Mouse (Mus musculus) MEL (cell line): ENCODE measurements around the gene Rab11fip4. TPM values are rescaled to one million over a fixed set of nuclear protein-coding genes. Genes with fewer than 3 reads are reported as not detected.

Source experiments
- DNase-seq: peaks from one replicate; pipeline ENCODE4 v3.0.0; 2011; ENCODE audit warnings: low read depth, low spot score
- H3K27ac ChIP-seq: 2 replicates; pipeline ENCODE4 v1.5.1; 2012; ENCODE audit warnings: low read depth, mild to moderate bottlenecking, control low read depth, low read length, moderate library complexity; ENCODE audit not compliant: control insufficient read depth
- H3K27me3 ChIP-seq, 2 experiments: fragments of 150-350 bp in 1 of 2; sonication (generic) in 1 of 2; 2 replicates each; pipeline ENCODE4 v1.6.1; 2012; ENCODE audit warnings: low read length in 2 of 2, mild to moderate bottlenecking in 2 of 2, improper control_type of control experiment in 1 of 2, moderate library complexity in 1 of 2; ENCODE audit not compliant: insufficient read depth in 2 of 2, control insufficient read depth in 1 of 2
- H3K36me3 ChIP-seq, 2 experiments: 2 replicates each; pipeline ENCODE4 v1.6.1; 2012 to 2014; ENCODE audit warnings: low read length in 2 of 2, improper control_type of control experiment in 1 of 2, inconsistent platforms in 1 of 2, mild to moderate bottlenecking in 1 of 2; ENCODE audit not compliant: insufficient read depth in 2 of 2, control insufficient read depth in 1 of 2
- H3K4me1 ChIP-seq, 2 experiments: fragments of 150-350 bp in 1 of 2; sonication (generic) in 1 of 2; 2 replicates each; pipeline ENCODE4 v1.6.1; 2012; ENCODE audit warnings: low read length in 2 of 2, improper control_type of control experiment in 1 of 2, mild to moderate bottlenecking in 1 of 2; ENCODE audit not compliant: insufficient read depth in 2 of 2, control insufficient read depth in 1 of 2
- H3K4me3 ChIP-seq, 2 experiments: fragments of 150-350 bp in 1 of 2; sonication (generic) in 1 of 2; 2 replicates each; pipeline ENCODE4 v1.5.1; 2012; ENCODE audit warnings: low read depth in 2 of 2, low read length in 2 of 2, mild to moderate bottlenecking in 2 of 2, moderate library complexity in 2 of 2, control low read depth in 1 of 2, improper control_type of control experiment in 1 of 2; ENCODE audit not compliant: control insufficient read depth in 1 of 2, insufficient read depth in 1 of 2
- H3K79me2 ChIP-seq: 2 replicates; pipeline ENCODE4 v1.6.1; 2012; ENCODE audit warnings: mild to moderate bottlenecking, low read length, moderate library complexity; ENCODE audit not compliant: control insufficient read depth, poor library complexity, insufficient read depth
- H3K9ac ChIP-seq: 2 replicates; pipeline ENCODE4 v1.6.1; 2012; ENCODE audit warnings: low read depth, mild to moderate bottlenecking, control low read depth, low read length, moderate library complexity; ENCODE audit not compliant: control insufficient read depth, poor library complexity, severe bottlenecking
- H3K9me3 ChIP-seq: fragments of 150-350 bp; sonication (generic); replicated peaks from 2 replicates; pipeline ENCODE4 v1.6.1; 2012; ENCODE audit warnings: mild to moderate bottlenecking, low read length, improper control_type of control experiment, moderate library complexity; ENCODE audit not compliant: insufficient read depth
- BHLHE40 ChIP-seq: IDR thresholded peaks from 2 replicates; pipeline ENCODE4 v1.6.1; 2012; ENCODE audit warnings: low read depth, mild to moderate bottlenecking, inconsistent platforms, low read length, improper control_type of control experiment, borderline replicate concordance
- CHD2 ChIP-seq: IDR thresholded peaks from 2 replicates; pipeline ENCODE4 v1.6.1; 2011; ENCODE audit warnings: low read length, improper control_type of control experiment
- EP300 ChIP-seq, 2 experiments: IDR thresholded peaks; 2 replicates each; pipeline ENCODE4 v1.6.1; 2011; ENCODE audit warnings: improper control_type of control experiment in 2 of 2, low read length in 2 of 2, low read depth in 1 of 2, mild to moderate bottlenecking in 1 of 2
- GATA1 ChIP-seq: IDR thresholded peaks from 2 replicates; pipeline ENCODE4 v1.6.1; 2011; ENCODE audit warnings: low read depth, low read length, improper control_type of control experiment
- HCFC1 ChIP-seq: IDR thresholded peaks from 2 replicates; pipeline ENCODE4 v1.6.1; 2012; ENCODE audit warnings: low read depth, mild to moderate bottlenecking, inconsistent platforms, low read length, improper control_type of control experiment, moderate library complexity
- JUND ChIP-seq: IDR thresholded peaks from 2 replicates; pipeline ENCODE4 v1.6.1; 2011; ENCODE audit warnings: low read depth, mild to moderate bottlenecking, improper control_type of control experiment, low read length
- KAT2A ChIP-seq: conservative IDR thresholded peaks from 2 replicates; pipeline ENCODE4 v1.6.1; 2012; ENCODE audit warnings: low read depth, low read length, improper control_type of control experiment, inconsistent platforms
- MAX ChIP-seq: IDR thresholded peaks from 2 replicates; pipeline ENCODE4 v1.6.1; 2011; ENCODE audit warnings: low read length, improper control_type of control experiment
- MYC ChIP-seq: IDR thresholded peaks from 2 replicates; pipeline ENCODE4 v1.6.1; 2011; ENCODE audit warnings: low read depth, mild to moderate bottlenecking, low read length, improper control_type of control experiment, moderate library complexity
- POLR2AphosphoS2 ChIP-seq: IDR thresholded peaks from 2 replicates; pipeline ENCODE4 v1.6.1; 2011; ENCODE audit warnings: low read length, improper control_type of control experiment
- POLR2AphosphoS5 ChIP-seq: IDR thresholded peaks from 2 replicates; pipeline ENCODE4 v1.6.1; 2012; ENCODE audit warnings: low read depth, borderline replicate concordance, mild to moderate bottlenecking, inconsistent platforms, low read length, moderate library complexity, mixed read lengths
- RCOR1 ChIP-seq: IDR thresholded peaks from 2 replicates; pipeline ENCODE4 v1.6.1; 2012; ENCODE audit warnings: low read depth, mild to moderate bottlenecking, inconsistent platforms, low read length, improper control_type of control experiment
- SIN3A ChIP-seq: IDR thresholded peaks from 2 replicates; pipeline ENCODE4 v1.6.1; 2012; ENCODE audit warnings: low read length, improper control_type of control experiment, inconsistent platforms
- TAL1 ChIP-seq: IDR thresholded peaks from 2 replicates; pipeline ENCODE4 v1.6.1; 2012; ENCODE audit warnings: mild to moderate bottlenecking, inconsistent platforms, low read length, moderate library complexity, mixed read lengths
- TBP ChIP-seq: IDR thresholded peaks from 2 replicates; pipeline ENCODE4 v1.8.0; 2011; ENCODE audit warnings: low read depth, low read length, improper control_type of control experiment
- TCF12 ChIP-seq: IDR thresholded peaks from 2 replicates; pipeline ENCODE4 v1.6.1; 2014; ENCODE audit warnings: low read depth, mild to moderate bottlenecking, inconsistent platforms, low read length, improper control_type of control experiment, moderate library complexity
- UBTF ChIP-seq: IDR thresholded peaks from 2 replicates; pipeline ENCODE4 v1.6.1; 2012; ENCODE audit warnings: low read depth, mild to moderate bottlenecking, inconsistent platforms, low read length, improper control_type of control experiment, moderate library complexity, borderline replicate concordance; ENCODE audit not compliant: insufficient read depth
- USF1 ChIP-seq: IDR thresholded peaks from 2 replicates; pipeline ENCODE4 v1.6.1; 2014; ENCODE audit warnings: low read depth, mild to moderate bottlenecking, inconsistent platforms, low read length, improper control_type of control experiment, moderate library complexity
- USF2 ChIP-seq, 2 experiments: IDR thresholded peaks; 2 replicates each; pipeline ENCODE4 v1.6.1; 2011 to 2012; ENCODE audit warnings: improper control_type of control experiment in 2 of 2, low read length in 2 of 2, borderline replicate concordance in 1 of 2, inconsistent platforms in 1 of 2, low read depth in 1 of 2, mild to moderate bottlenecking in 1 of 2; ENCODE audit not compliant: insufficient read depth in 1 of 2
- ZC3H11A ChIP-seq: IDR thresholded peaks from 2 replicates; pipeline ENCODE4 v1.6.1; 2012; ENCODE audit warnings: low read depth, mild to moderate bottlenecking, inconsistent platforms, low read length, improper control_type of control experiment
- ZKSCAN1 ChIP-seq: IDR thresholded peaks from 2 replicates; pipeline ENCODE4 v1.6.1; 2012; ENCODE audit warnings: low read depth, mild to moderate bottlenecking, inconsistent platforms, low read length, improper control_type of control experiment, moderate library complexity
- ZNF384 ChIP-seq: IDR thresholded peaks from 2 replicates; pipeline ENCODE4 v1.6.1; 2012; ENCODE audit warnings: low read depth, mild to moderate bottlenecking, inconsistent platforms, low read length, improper control_type of control experiment
- polyA plus RNA-seq, 2 experiments: library from polyadenylated mRNA; stranded (reverse) in 1 of 2; unstranded in 1 of 2; fragments of >175 nt in 1 of 2; fragments of >200 nt in 1 of 2; gene quantifications; 2 replicates each; pipeline versions ENCODE4 v1.2.1 to v1.2.4; 2012; ENCODE audit warnings: low replicate concordance in 2 of 2, low read depth in 1 of 2; ENCODE audit not compliant: insufficient read length in 2 of 2, insufficient read depth in 1 of 2, missing spikeins in 1 of 2
- total RNA-seq: library from RNA; depleted of rRNA; stranded (reverse); fragments of 300-350 nt; gene quantifications from 2 replicates; pipeline ENCODE4 v1.2.3, GENCODE M21; 2012

Gene Rab11fip4
- total and polyA plus RNA-seq, 3 experiments: under 0.01 to 0.03 TPM; not detected in 1

DNA sequence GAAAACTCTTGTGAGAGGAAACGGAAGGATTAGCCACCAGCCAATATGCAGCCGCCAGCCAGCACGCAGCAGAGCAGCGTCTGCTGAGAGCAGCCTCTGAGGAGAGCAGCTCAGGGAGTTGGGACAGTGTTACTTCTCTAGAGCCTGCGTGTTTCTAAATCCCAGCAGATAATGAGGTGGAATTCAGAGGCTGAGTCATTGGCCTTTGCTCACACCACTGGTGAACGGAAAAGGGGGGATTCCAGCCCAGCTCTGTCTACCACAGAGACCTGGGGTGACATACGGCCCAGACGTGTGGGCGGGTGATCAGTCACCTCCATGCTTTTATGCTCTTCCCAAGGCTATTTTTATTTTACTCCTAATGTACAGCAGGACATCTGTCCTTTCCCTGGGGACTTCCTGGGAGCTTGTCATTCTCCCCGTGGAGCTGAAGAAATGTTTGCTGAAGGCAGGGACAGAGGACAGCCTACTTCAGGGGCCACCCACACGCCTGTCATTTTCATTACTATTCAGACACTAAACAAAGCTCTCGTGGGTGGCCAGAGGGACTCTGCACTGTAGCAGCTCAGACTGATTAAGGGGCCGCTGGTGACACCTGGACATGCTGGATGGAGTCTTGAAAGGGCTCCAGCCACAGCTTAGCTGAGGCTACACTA, 20.1 kb downstream of the Rab11fip4 start:
- no peak for DNase-seq

DNA sequence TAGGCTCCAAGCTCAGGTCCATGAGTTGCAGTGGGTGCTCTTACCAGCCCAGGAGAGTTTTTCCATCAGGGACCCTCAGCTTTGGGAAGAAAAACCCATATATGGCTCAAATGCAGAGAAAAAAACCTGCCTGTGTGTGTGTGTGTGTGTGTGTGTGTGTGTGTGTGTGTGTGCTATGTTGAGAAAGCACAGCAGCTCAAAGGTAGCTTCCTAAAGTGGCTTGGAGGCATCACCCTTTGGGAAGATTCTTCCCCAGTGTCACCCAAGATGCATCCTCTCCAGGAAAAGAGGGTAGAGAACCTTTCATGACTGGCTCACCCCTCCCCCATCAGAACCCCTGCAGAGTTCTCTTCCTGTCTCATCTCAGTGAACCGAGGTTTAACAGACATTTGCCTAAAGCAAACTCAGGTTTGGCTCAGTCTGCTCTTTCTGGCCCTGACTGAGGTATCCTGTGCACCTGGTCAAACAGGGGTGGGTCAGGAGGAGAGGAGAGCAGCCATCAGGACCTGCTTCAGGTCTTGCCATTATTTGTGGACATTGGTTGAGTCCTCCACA, 21.1 kb downstream of the Rab11fip4 start:
- no peak for DNase-seq
- Histone ChIP-seq H3K79me2 (no peaks in the 10 kb centered on the region), H3K4me1 (peaks cover 0 to 6% of the 10 kb centered on the region in 2 experiments; a peak in 2 of 4 replicates), H3K9ac (no peak overlapping the region), H3K36me3 (peaks cover 0 to 7% of the 10 kb centered on the region in 2 experiments; a peak in 2 of 4 replicates), H3K4me3 (no peak overlapping the region), H3K27ac (no peak overlapping the region), H3K9me3 (no peaks in the 10 kb centered on the region), H3K27me3 (no peaks in the 10 kb centered on the region)
- TF ChIP-seq TAL1 (no peak), CHD2 (no peak), HCFC1 (no peak), ZNF384 (no peak), TCF12 (no peak), UBTF (no peak), POLR2AphosphoS2 (no peak), GATA1 (no peak), BHLHE40 (no peak), POLR2AphosphoS5 (no peak), KAT2A (no peak)

More for the DNA sequence above, 20.1 kb downstream of the Rab11fip4 start:
- Histone ChIP-seq H3K27me3 (no peaks in the 10 kb centered on the region), H3K9ac (no peak overlapping the region), H3K4me1 (peaks cover 0 to 6% of the 10 kb centered on the region in 2 experiments; a peak in 2 of 4 replicates), H3K9me3 (no peaks in the 10 kb centered on the region), H3K4me3 (no peak overlapping the region), H3K27ac (no peak overlapping the region), H3K36me3 (peaks cover 0 to 7% of the 10 kb centered on the region in 2 experiments; a peak in 2 of 4 replicates), H3K79me2 (no peaks in the 10 kb centered on the region)
- TF ChIP-seq RCOR1: no peak
- no peak for TF ChIP-seq USF1
- no peak for TF ChIP-seq TCF12
- TF ChIP-seq TBP: no peak
- no peak for TF ChIP-seq HCFC1
- no peak for TF ChIP-seq ZKSCAN1
- no peak for TF ChIP-seq MAX
- TF ChIP-seq EP300 (IDR thresholded peaks at IDR 0.05; ENCODE audit: low read depth in 1 of 2, low read length in 2 of 2): no peak
- TF ChIP-seq ZC3H11A: no peak
- TF ChIP-seq USF2 (IDR thresholded peaks at IDR 0.05; ENCODE audit: borderline replicate concordance in 1 of 2, insufficient read depth in 1 of 2, low read depth in 1 of 2, low read length in 2 of 2): no peak
- no peak for TF ChIP-seq POLR2AphosphoS5
- no peak for TF ChIP-seq GATA1
- no peak for TF ChIP-seq SIN3A
- no peak for TF ChIP-seq MYC
- TF ChIP-seq JUND: no peak
